Mouse (Mus musculus): ENCODE measurements at regions not wholly inside any gene's neighbourhood (a gene's known extent, or its start where the extent isn't known, plus 50 kb on each side); places are given as distances from the start of the nearest gene placed in this dataset.

- DNase-seq (ENCODE audit: low spot score) (no peak), ATAC-seq (replicated peaks; ENCODE audit: low FRiP score) (no peak)
- no peak overlapping the region for H3K27ac ChIP-seq (ENCODE audit: low read depth, low read length)
- no peak overlapping the region for H3K9ac ChIP-seq (ENCODE audit: low read length)
- no peaks in the 10 kb centered on the region for H3K9me3 ChIP-seq (ENCODE audit: control insufficient read depth, low read length)
- WGBS: 70% methylated on average over 5 of the region's 5 CpGs
- no peaks in the 10 kb centered on the region for H3K4me1 ChIP-seq (replicated peaks; ENCODE audit: control insufficient read depth, insufficient read depth, low read length)
- no peak overlapping the region for H3K4me2 ChIP-seq (ENCODE audit: low read depth, low read length, severe bottlenecking)
- H3K4me3 ChIP-seq (ENCODE audit: low read depth, low read length): no peak overlapping the region
- H3K27me3 ChIP-seq (ENCODE audit: control insufficient read depth, insufficient read depth, low read length): no peaks in the 10 kb centered on the region
- no peaks in the 10 kb centered on the region for H3K36me3 ChIP-seq (ENCODE audit: control insufficient read depth, insufficient read depth, low read length)
Measured at GRCm38 (mm10) chr9:115481176-115481575, 171.0 kb upstream of the Stt3b start.

DNA sequence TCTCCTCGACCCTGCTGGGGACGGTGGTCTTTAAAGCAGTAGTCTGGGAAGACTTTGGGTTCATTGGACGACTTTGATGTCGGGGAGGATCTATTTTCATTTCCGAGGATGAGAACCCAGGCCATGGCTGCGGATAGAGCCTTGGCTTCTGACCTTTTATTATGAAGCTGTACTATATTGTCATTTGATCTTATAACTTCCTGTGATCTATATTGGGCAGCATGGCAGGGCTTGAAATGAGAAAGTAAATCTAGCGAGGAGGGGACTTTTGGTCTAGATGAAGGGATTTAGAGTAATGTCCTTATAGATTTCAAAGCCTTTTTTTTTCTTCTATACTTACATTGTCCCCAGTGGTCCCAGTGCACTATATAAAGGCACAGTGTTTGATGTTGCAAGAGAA lies 172.8 kb upstream of the Stt3b start:
- Histone ChIP-seq H3K4me1 (replicated peaks; ENCODE audit: control insufficient read depth, insufficient read depth, low read length) (no peaks in the 10 kb centered on the region), H3K4me3 (ENCODE audit: low read depth, low read length) (no peak overlapping the region), H3K27me3 (ENCODE audit: control insufficient read depth, insufficient read depth, low read length) (no peaks in the 10 kb centered on the region), H3K9ac (ENCODE audit: low read length) (no peak overlapping the region), H3K4me2 (ENCODE audit: low read depth, low read length, severe bottlenecking) (no peak overlapping the region), H3K9me3 (ENCODE audit: control insufficient read depth, low read length) (no peaks in the 10 kb centered on the region), H3K36me3 (ENCODE audit: control insufficient read depth, insufficient read depth, low read length) (no peaks in the 10 kb centered on the region), H3K27ac (ENCODE audit: low read depth, low read length) (no peak overlapping the region)
- DNase-seq (ENCODE audit: low spot score) (no peak), ATAC-seq (replicated peaks; ENCODE audit: low FRiP score) (no peak)
- WGBS: 88% methylated on average over 7 of the region's 7 CpGs

DNA sequence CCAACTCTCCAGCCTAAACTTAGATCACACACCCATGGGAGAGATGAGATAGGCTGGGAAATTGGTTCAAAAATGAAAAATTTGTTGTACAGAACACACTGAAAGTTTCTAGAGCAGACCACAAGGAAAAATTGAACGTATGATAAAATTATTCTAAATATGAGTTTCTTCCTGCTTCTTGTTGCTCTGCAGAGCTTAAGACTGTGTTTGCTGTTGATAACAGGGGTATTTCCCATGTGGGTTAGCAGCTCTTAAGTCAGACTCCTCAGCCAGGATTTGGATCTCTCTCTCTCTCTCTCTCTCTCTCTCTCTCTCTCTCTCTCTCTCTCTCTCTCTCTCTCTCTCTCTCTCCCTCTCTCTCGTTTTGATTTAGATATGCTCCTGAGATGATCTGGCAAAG lies 173.5 kb upstream of the Stt3b start:
- H3K9me3 ChIP-seq (ENCODE audit: control insufficient read depth, low read length): no peaks in the 10 kb centered on the region
- H3K4me3 ChIP-seq (ENCODE audit: low read depth, low read length): no peak overlapping the region
- WGBS: 68% methylated on average over 2 of the region's 2 CpGs
- ATAC-seq (replicated peaks; ENCODE audit: low FRiP score): no peak
- no peaks in the 10 kb centered on the region for H3K36me3 ChIP-seq (ENCODE audit: control insufficient read depth, insufficient read depth, low read length)
- no peak for DNase-seq (ENCODE audit: low spot score)
- no peak overlapping the region for H3K27ac ChIP-seq (ENCODE audit: low read depth, low read length)
- no peaks in the 10 kb centered on the region for H3K27me3 ChIP-seq (ENCODE audit: control insufficient read depth, insufficient read depth, low read length)
- no peaks in the 10 kb centered on the region for H3K4me1 ChIP-seq (replicated peaks; ENCODE audit: control insufficient read depth, insufficient read depth, low read length)
- no peak overlapping the region for H3K4me2 ChIP-seq (ENCODE audit: low read depth, low read length, severe bottlenecking)
- H3K9ac ChIP-seq (ENCODE audit: low read length): no peak overlapping the region

GRCm38 (mm10) chr9:115484408-115484807 lies 174.2 kb upstream of the Stt3b start:
- H3K4me3 ChIP-seq (ENCODE audit: low read depth, low read length): no peak overlapping the region
- no peaks in the 10 kb centered on the region for H3K4me1 ChIP-seq (replicated peaks; ENCODE audit: control insufficient read depth, insufficient read depth, low read length)
- WGBS: 83% methylated on average over 1 of the region's 1 CpGs

DNA sequence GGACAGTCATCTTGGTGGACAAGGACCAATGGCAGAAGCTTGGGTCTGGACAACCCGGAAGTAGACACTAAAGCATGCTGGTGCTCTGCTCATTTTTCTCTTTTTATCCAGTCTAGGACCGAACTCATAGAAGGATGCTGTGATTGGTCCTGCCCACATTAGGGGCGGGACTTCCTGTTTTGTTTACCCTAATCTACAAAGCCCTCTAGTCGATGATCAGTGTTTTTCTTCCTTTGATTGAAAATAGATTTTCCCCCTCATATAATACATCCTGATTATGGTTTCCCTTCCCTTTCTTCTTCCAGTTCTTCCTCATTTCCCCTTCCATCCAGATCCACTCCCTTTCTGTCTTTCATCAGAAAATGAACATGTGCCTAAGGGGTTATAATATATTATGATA lies 175.0 kb upstream of the Stt3b start:
- ATAC-seq (replicated peaks; ENCODE audit: low FRiP score) (no peak), DNase-seq (ENCODE audit: low spot score) (no peak)
- Histone ChIP-seq H3K9ac (ENCODE audit: low read length) (no peak overlapping the region), H3K9me3 (ENCODE audit: control insufficient read depth, low read length) (no peaks in the 10 kb centered on the region), H3K27ac (ENCODE audit: low read depth, low read length) (no peak overlapping the region), H3K36me3 (ENCODE audit: control insufficient read depth, insufficient read depth, low read length) (no peaks in the 10 kb centered on the region), H3K4me3 (ENCODE audit: low read depth, low read length) (no peak overlapping the region), H3K4me1 (replicated peaks; ENCODE audit: control insufficient read depth, insufficient read depth, low read length) (no peaks in the 10 kb centered on the region), H3K4me2 (ENCODE audit: low read depth, low read length, severe bottlenecking) (no peak overlapping the region), H3K27me3 (ENCODE audit: control insufficient read depth, insufficient read depth, low read length) (no peaks in the 10 kb centered on the region)
- WGBS: 92% methylated on average over 4 of the region's 4 CpGs

More at GRCm38 (mm10) chr9:115484408-115484807, 174.2 kb upstream of the Stt3b start:
- Histone ChIP-seq H3K4me2 (ENCODE audit: low read depth, low read length, severe bottlenecking) (no peak overlapping the region), H3K27me3 (ENCODE audit: control insufficient read depth, insufficient read depth, low read length) (no peaks in the 10 kb centered on the region), H3K9ac (ENCODE audit: low read length) (no peak overlapping the region), H3K27ac (ENCODE audit: low read depth, low read length) (no peak overlapping the region), H3K36me3 (ENCODE audit: control insufficient read depth, insufficient read depth, low read length) (no peaks in the 10 kb centered on the region), H3K9me3 (ENCODE audit: control insufficient read depth, low read length) (no peaks in the 10 kb centered on the region)
- ATAC-seq (replicated peaks; ENCODE audit: low FRiP score) (no peak), DNase-seq (ENCODE audit: low spot score) (no peak)

- H3K4me3 ChIP-seq (ENCODE audit: low read depth, low read length): no peak overlapping the region
- ATAC-seq (replicated peaks; ENCODE audit: low FRiP score): no peak
- no peaks in the 10 kb centered on the region for H3K36me3 ChIP-seq (ENCODE audit: control insufficient read depth, insufficient read depth, low read length)
- no peak overlapping the region for H3K4me2 ChIP-seq (ENCODE audit: low read depth, low read length, severe bottlenecking)
- H3K9ac ChIP-seq (ENCODE audit: low read length): no peak overlapping the region
- no peak for DNase-seq (ENCODE audit: low spot score)
- WGBS: 92% methylated on average over 5 of the region's 5 CpGs
- H3K27me3 ChIP-seq (ENCODE audit: control insufficient read depth, insufficient read depth, low read length): no peaks in the 10 kb centered on the region
- no peaks in the 10 kb centered on the region for H3K9me3 ChIP-seq (ENCODE audit: control insufficient read depth, low read length)
- no peaks in the 10 kb centered on the region for H3K4me1 ChIP-seq (replicated peaks; ENCODE audit: control insufficient read depth, insufficient read depth, low read length)
- H3K27ac ChIP-seq (ENCODE audit: low read depth, low read length): no peak overlapping the region
Measured at GRCm38 (mm10) chr9:115487175-115487760, 177.0 kb upstream of the Stt3b start.

GRCm38 (mm10) chr9:115488913-115489809 lies 178.9 kb upstream of the Stt3b start:
- no peak overlapping the region for H3K4me2 ChIP-seq (ENCODE audit: low read depth, low read length, severe bottlenecking)
- no peak overlapping the region for H3K27ac ChIP-seq (ENCODE audit: low read depth, low read length)
- H3K9me3 ChIP-seq (ENCODE audit: control insufficient read depth, low read length): no peaks in the 10 kb centered on the region
- H3K9ac ChIP-seq (ENCODE audit: low read length): no peak overlapping the region
- DNase-seq (ENCODE audit: low spot score): no peak
- WGBS: 77% methylated on average over 9 of the region's 9 CpGs
- H3K36me3 ChIP-seq (ENCODE audit: control insufficient read depth, insufficient read depth, low read length): no peaks in the 10 kb centered on the region
- ATAC-seq (replicated peaks; ENCODE audit: low FRiP score): no peak
- H3K27me3 ChIP-seq (ENCODE audit: control insufficient read depth, insufficient read depth, low read length): no peaks in the 10 kb centered on the region
- no peaks in the 10 kb centered on the region for H3K4me1 ChIP-seq (replicated peaks; ENCODE audit: control insufficient read depth, insufficient read depth, low read length)
- no peak overlapping the region for H3K4me3 ChIP-seq (ENCODE audit: low read depth, low read length)

- DNase-seq (ENCODE audit: low spot score): no peak
- 85% methylated on average over 6 of the region's 6 CpGs for WGBS
Measured at GRCm38 (mm10) chr9:115492431-115493171, 182.4 kb upstream of the Stt3b start.

More at GRCm38 (mm10) chr9:115492431-115493171, 182.4 kb upstream of the Stt3b start:
- H3K27ac ChIP-seq (ENCODE audit: low read depth, low read length): no peak overlapping the region
- H3K4me3 ChIP-seq (ENCODE audit: low read depth, low read length): no peak overlapping the region
- H3K4me1 ChIP-seq (replicated peaks; ENCODE audit: control insufficient read depth, insufficient read depth, low read length): no peaks in the 10 kb centered on the region
- no peak overlapping the region for H3K4me2 ChIP-seq (ENCODE audit: low read depth, low read length, severe bottlenecking)
- no peaks in the 10 kb centered on the region for H3K9me3 ChIP-seq (ENCODE audit: control insufficient read depth, low read length)
- H3K27me3 ChIP-seq (ENCODE audit: control insufficient read depth, insufficient read depth, low read length): no peaks in the 10 kb centered on the region
- no peak for ATAC-seq (replicated peaks; ENCODE audit: low FRiP score)
- no peaks in the 10 kb centered on the region for H3K36me3 ChIP-seq (ENCODE audit: control insufficient read depth, insufficient read depth, low read length)
- no peak overlapping the region for H3K9ac ChIP-seq (ENCODE audit: low read length)
